Mouse (Mus musculus) liver, postnatal 0 days (tissue): ENCODE data around the gene Tdp2. TPM values are rescaled to one million over a fixed set of nuclear protein-coding genes. Genes with fewer than 3 reads are reported as not detected.

ENCODE experiments used
- ATAC-seq: fragments of 200-750 bp; cut with Nextera tagmentation; 2 replicates; pipeline ENCODE4 v1.8.0; 2017; ENCODE audit warnings: mild to moderate bottlenecking, moderate library complexity
- DNase-seq: peaks from one replicate; pipeline ENCODE4 v3.0.0-alpha.2; 2016
- H3K27ac ChIP-seq: fragments of 300-500 bp; sonication (generic); 2 replicates; pipeline ENCODE4 v1.5.1; 2014; ENCODE audit warnings: antibody characterized with exemption, moderate library complexity, mild to moderate bottlenecking, low read depth
- H3K27me3 ChIP-seq: fragments of 300-500 bp; sonication (generic); 2 replicates; pipeline ENCODE4 v1.6.1; 2014; ENCODE audit warnings: low read length, control low read depth, mixed read lengths; ENCODE audit not compliant: insufficient read depth
- H3K36me3 ChIP-seq: fragments of 300-500 bp; sonication (generic); replicated peaks from 2 replicates; pipeline ENCODE4 v1.6.1; 2014; ENCODE audit warnings: mild to moderate bottlenecking, control low read depth, low read length, moderate library complexity, mixed read lengths; ENCODE audit not compliant: insufficient read depth
- H3K4me1 ChIP-seq: fragments of 300-500 bp; sonication (generic); 2 replicates; pipeline ENCODE4 v1.6.1; 2014; ENCODE audit warnings: antibody characterized with exemption, mild to moderate bottlenecking, control low read depth; ENCODE audit not compliant: insufficient read depth
- H3K4me2 ChIP-seq: fragments of 300-500 bp; sonication (generic); 2 replicates; pipeline ENCODE4 v1.6.1; 2014; ENCODE audit warnings: low read depth, mild to moderate bottlenecking, low read length, moderate library complexity, mixed read lengths
- H3K4me3 ChIP-seq: fragments of 300-500 bp; sonication (generic); 2 replicates; pipeline ENCODE4 v1.5.1; 2014; ENCODE audit warnings: low read depth, low read length
- H3K9ac ChIP-seq: fragments of 300-500 bp; sonication (generic); replicated peaks from 2 replicates; pipeline ENCODE4 v1.6.1; 2014; ENCODE audit warnings: mild to moderate bottlenecking, moderate library complexity
- H3K9me3 ChIP-seq: fragments of 300-500 bp; sonication (generic); 2 replicates; pipeline ENCODE4 v1.6.1; 2016; ENCODE audit warnings: mild to moderate bottlenecking, control low read depth, low read length, mixed read lengths
- CTCF ChIP-seq: sonication (generic); IDR thresholded peaks from 2 replicates; pipeline ENCODE4 v1.5.1; 2016; ENCODE audit warnings: antibody characterized with exemption, low read depth
- EP300 ChIP-seq: IDR thresholded peaks from 2 replicates; pipeline ENCODE4 v1.6.1; 2016; ENCODE audit warnings: antibody characterized with exemption, low read depth, mild to moderate bottlenecking
- WGBS: fragments of 180-500 bp; shearing (Covaris S2); extraction: QIAGEN DNeasy Blood & Tissue Kit; methylation state at CpG from one replicate; pipeline ENCODE4 v1.1.7; 2014; ENCODE audit not compliant: insufficient replicate concordance; 5-methylcytosine and 5-hydroxymethylcytosine counted together
- polyA plus RNA-seq: library from polyadenylated mRNA; unstranded; fragments of >200 nt; fragmentation: Nextera tagmentation; extraction: Ambion mirVana; gene quantifications from 2 replicates; pipeline ENCODE4 v1.2.1, GENCODE M21; 2015

The Tdp2 gene
- polyA plus RNA-seq, 1 experiment from 2014 or later: 18.3 TPM

GRCm38 (mm10) chr13:24851989-24852388 lies 20.5 kb downstream of the Tdp2 start:
- DNase-seq: no peak
- H3K27me3 ChIP-seq: no peaks in the 10 kb centered on the region
- no peaks in the 10 kb centered on the region for H3K4me1 ChIP-seq
- 79% methylated on average over 2 of the region's 2 CpGs for WGBS
- no peak overlapping the region for H3K27ac ChIP-seq
- no peak for ATAC-seq
- no peak overlapping the region for H3K9ac ChIP-seq
- no peak overlapping the region for H3K4me2 ChIP-seq
- H3K9me3 ChIP-seq: no peaks in the 10 kb centered on the region
- H3K36me3 ChIP-seq: no peaks in the 10 kb centered on the region
- no peak overlapping the region for H3K4me3 ChIP-seq
- TF ChIP-seq EP300: no peak
- TF ChIP-seq CTCF: no peak

- 39% methylated on average over 3 of the region's 3 CpGs for WGBS
- ATAC-seq: no peak
- H3K4me2 ChIP-seq: no peak overlapping the region
Observed at GRCm38 (mm10) chr13:24852570-24852969, 21.1 kb downstream of the Tdp2 start.

GRCm38 (mm10) chr13:24859115-24859514 lies 27.6 kb downstream of the Tdp2 start:
- no peak overlapping the region for H3K9ac ChIP-seq
- H3K27ac ChIP-seq: no peak overlapping the region
- H3K36me3 ChIP-seq: no peaks in the 10 kb centered on the region
- H3K4me3 ChIP-seq: no peak overlapping the region
- ATAC-seq: no peak
- TF ChIP-seq CTCF (no peak), EP300 (no peak)
- H3K27me3 ChIP-seq: no peaks in the 10 kb centered on the region
- H3K4me2 ChIP-seq: no peak overlapping the region
- DNase-seq: no peak
- no peaks in the 10 kb centered on the region for H3K9me3 ChIP-seq
- no peaks in the 10 kb centered on the region for H3K4me1 ChIP-seq

More at GRCm38 (mm10) chr13:24852570-24852969, 21.1 kb downstream of the Tdp2 start:
- H3K4me1 ChIP-seq: no peaks in the 10 kb centered on the region
- no peak overlapping the region for H3K27ac ChIP-seq
- TF ChIP-seq EP300 (no peak), CTCF (no peak)
- H3K9ac ChIP-seq: no peak overlapping the region
- no peaks in the 10 kb centered on the region for H3K9me3 ChIP-seq
- no peaks in the 10 kb centered on the region for H3K36me3 ChIP-seq
- no peaks in the 10 kb centered on the region for H3K27me3 ChIP-seq
- no peak for DNase-seq
- no peak overlapping the region for H3K4me3 ChIP-seq

GRCm38 (mm10) chr13:24861084-24861483 lies 29.6 kb downstream of the Tdp2 start:
- H3K4me1 ChIP-seq: peaks cover 4% of the 10 kb centered on the region
- no peak for DNase-seq
- ATAC-seq: no peak
- TF ChIP-seq CTCF (no peak), EP300 (no peak)
- no peaks in the 10 kb centered on the region for H3K36me3 ChIP-seq
- H3K27me3 ChIP-seq: no peaks in the 10 kb centered on the region
- no peaks in the 10 kb centered on the region for H3K9me3 ChIP-seq
- H3K4me3 ChIP-seq: no peak overlapping the region
- H3K4me2 ChIP-seq: no peak overlapping the region
- WGBS: 57% methylated on average over 12 of the region's 12 CpGs
- no peak overlapping the region for H3K27ac ChIP-seq
- H3K9ac ChIP-seq: no peak overlapping the region

- no peaks in the 10 kb centered on the region for H3K9me3 ChIP-seq
- no peaks in the 10 kb centered on the region for H3K27me3 ChIP-seq
- no peak overlapping the region for H3K4me2 ChIP-seq
- H3K27ac ChIP-seq: no peak overlapping the region
- TF ChIP-seq EP300: no peak
- no peak for TF ChIP-seq CTCF
- H3K4me1 ChIP-seq: peaks cover 9% of the 10 kb centered on the region
- no peaks in the 10 kb centered on the region for H3K36me3 ChIP-seq
- ATAC-seq (no peak), DNase-seq (no peak)
- no peak overlapping the region for H3K9ac ChIP-seq
- 73% methylated on average over 7 of the region's 7 CpGs for whole genome bisulfite sequencing
- H3K4me3 ChIP-seq: no peak overlapping the region
Observed at GRCm38 (mm10) chr13:24862021-24862420, 30.5 kb downstream of the Tdp2 start.

- peak; percentile 80 for DNase-seq
- ATAC-seq: peak; percentile 40; the same call in 1 of the 2 replicates
- H3K4me3 ChIP-seq: no peak overlapping the region
Observed at GRCm38 (mm10) chr13:24862520-24862919, 31.0 kb downstream of the Tdp2 start.

More at GRCm38 (mm10) chr13:24862520-24862919, 31.0 kb downstream of the Tdp2 start:
- Histone ChIP-seq H3K9me3 (no peaks in the 10 kb centered on the region), H3K9ac (no peak overlapping the region), H3K4me2 (no peak overlapping the region), H3K27ac (no peak overlapping the region), H3K36me3 (no peaks in the 10 kb centered on the region), H3K4me1 (peaks cover 9% of the 10 kb centered on the region), H3K27me3 (no peaks in the 10 kb centered on the region)
- TF ChIP-seq EP300: no peak
- TF ChIP-seq CTCF: peak; percentile 69
- WGBS: 43% methylated on average over 7 of the region's 7 CpGs
